Mouse (Mus musculus) CH12.LX (cell line): ENCODE results near the gene Atp5h. TPM values are rescaled to one million over a fixed set of nuclear protein-coding genes. Genes with fewer than 3 reads are reported as not detected.

Experiments
- DNase-seq: peaks from one replicate; pipeline ENCODE4 v3.0.0-alpha.2; 2013; ENCODE audit errors: extremely low read depth
- H3K27ac ChIP-seq: 2 replicates; pipeline ENCODE4 v1.5.1; 2012; ENCODE audit warnings: low read depth, mild to moderate bottlenecking, control low read depth, moderate library complexity; ENCODE audit not compliant: insufficient read depth
- H3K27me3 ChIP-seq: replicated peaks from 2 replicates; pipeline ENCODE3; 2012; ENCODE audit warnings: inconsistent platforms
- H3K36me3 ChIP-seq, 2 experiments: replicated peaks in 1 of 2; 2 replicates each; pipeline versions ENCODE3 to v1.6.1; 2012; ENCODE audit warnings: inconsistent platforms in 1 of 2, low read length in 1 of 2, mild to moderate bottlenecking in 1 of 2, mixed read lengths in 1 of 2, moderate library complexity in 1 of 2; ENCODE audit not compliant: control insufficient read depth in 1 of 2, insufficient read depth in 1 of 2
- H3K4me1 ChIP-seq, 2 experiments: 2 replicates each; pipeline ENCODE4 v1.6.1; 2012; ENCODE audit warnings: inconsistent platforms in 1 of 2, moderate library complexity in 1 of 2; ENCODE audit not compliant: insufficient read depth in 2 of 2, control insufficient read depth in 1 of 2
- H3K4me2 ChIP-seq: 2 replicates; pipeline ENCODE4 v1.6.1; 2012; ENCODE audit warnings: low read depth, mild to moderate bottlenecking, control low read depth; ENCODE audit not compliant: poor library complexity, insufficient read depth, severe bottlenecking
- H3K4me3 ChIP-seq, 3 experiments: fragments of 150-350 bp in 1 of 3; sonication (generic) in 1 of 3; replicated peaks in 1 of 3; 2 replicates each; pipeline versions ENCODE3 to v1.5.1; 2011 to 2012; ENCODE audit warnings: low read depth in 2 of 3, low read length in 2 of 3, mild to moderate bottlenecking in 2 of 3, moderate library complexity in 2 of 3, control low read depth in 1 of 3, improper control_type of control experiment in 1 of 3, inconsistent platforms in 1 of 3, mixed read lengths in 1 of 3; ENCODE audit not compliant: poor library complexity in 1 of 3
- H3K79me2 ChIP-seq: replicated peaks from 2 replicates; pipeline ENCODE4 v1.6.1; 2012; ENCODE audit warnings: mild to moderate bottlenecking, moderate library complexity; ENCODE audit not compliant: control insufficient read depth, poor library complexity, insufficient read depth, severe bottlenecking; ENCODE audit errors: extremely low read depth
- H3K9ac ChIP-seq: 2 replicates; pipeline ENCODE4 v1.6.1; 2012; ENCODE audit warnings: low read depth, mild to moderate bottlenecking, control low read depth, moderate library complexity; ENCODE audit not compliant: insufficient read depth
- H3K9me3 ChIP-seq: replicated peaks from 2 replicates; pipeline ENCODE3; 2012; ENCODE audit warnings: low read length, inconsistent platforms, mixed read lengths
- BHLHE40 ChIP-seq: IDR thresholded peaks from 2 replicates; pipeline ENCODE4 v1.6.1; 2011; ENCODE audit warnings: mild to moderate bottlenecking, low read depth, low read length, improper control_type of control experiment
- CHD1 ChIP-seq: IDR thresholded peaks from 2 replicates; pipeline ENCODE4 v1.6.1; 2012; ENCODE audit warnings: low read depth, low read length, improper control_type of control experiment, inconsistent platforms
- CHD2 ChIP-seq: IDR thresholded peaks from 2 replicates; pipeline ENCODE4 v1.6.1; 2011; ENCODE audit warnings: low read length, improper control_type of control experiment
- E2F4 ChIP-seq: IDR thresholded peaks from 2 replicates; pipeline ENCODE4 v1.6.1; 2011; ENCODE audit warnings: low read depth, low read length, improper control_type of control experiment; ENCODE audit not compliant: insufficient replicate concordance
- GABPA ChIP-seq: IDR thresholded peaks from 2 replicates; pipeline ENCODE4 v1.6.1; 2012; ENCODE audit warnings: low read depth, low read length, improper control_type of control experiment, inconsistent platforms; ENCODE audit not compliant: insufficient replicate concordance
- JUN ChIP-seq: IDR thresholded peaks from 2 replicates; pipeline ENCODE4 v1.6.1; 2011; ENCODE audit warnings: low read depth, mild to moderate bottlenecking, low read length, improper control_type of control experiment, moderate library complexity; ENCODE audit not compliant: insufficient read depth
- MAFK ChIP-seq: IDR thresholded peaks from 2 replicates; pipeline ENCODE4 v1.6.1; 2011; ENCODE audit warnings: low read length, improper control_type of control experiment; ENCODE audit not compliant: insufficient replicate concordance
- MAX ChIP-seq: IDR thresholded peaks from 2 replicates; pipeline ENCODE4 v1.6.1; 2011; ENCODE audit warnings: low read length, improper control_type of control experiment
- MAZ ChIP-seq: IDR thresholded peaks from 2 replicates; pipeline ENCODE4 v1.6.1; 2012; ENCODE audit warnings: low read depth, mild to moderate bottlenecking, inconsistent platforms, low read length, improper control_type of control experiment, moderate library complexity
- MYC ChIP-seq: IDR thresholded peaks from 2 replicates; pipeline ENCODE4 v1.6.1; 2011; ENCODE audit warnings: low read depth, mild to moderate bottlenecking, improper control_type of control experiment, low read length
- POLR2A ChIP-seq: IDR thresholded peaks from 2 replicates; pipeline ENCODE4 v1.6.1; 2011; ENCODE audit warnings: low read depth, mild to moderate bottlenecking, improper control_type of control experiment, low read length
- RCOR1 ChIP-seq: conservative IDR thresholded peaks from 2 replicates; pipeline ENCODE4 v1.6.1; 2012; ENCODE audit warnings: low read depth, mild to moderate bottlenecking, inconsistent platforms, low read length, improper control_type of control experiment
- TCF12 ChIP-seq: IDR thresholded peaks from 2 replicates; pipeline ENCODE4 v1.6.1; 2014; ENCODE audit warnings: low read depth, mild to moderate bottlenecking, inconsistent platforms, low read length, improper control_type of control experiment
- UBTF ChIP-seq: IDR thresholded peaks from 2 replicates; pipeline ENCODE4 v1.6.1; 2012; ENCODE audit warnings: low read depth, mild to moderate bottlenecking, inconsistent platforms, low read length, improper control_type of control experiment, moderate library complexity
- USF1 ChIP-seq: IDR thresholded peaks from 2 replicates; pipeline ENCODE4 v1.6.1; 2014; ENCODE audit warnings: low read depth, mild to moderate bottlenecking, inconsistent platforms, low read length, improper control_type of control experiment
- ZC3H11A ChIP-seq: IDR thresholded peaks from 2 replicates; pipeline ENCODE4 v1.6.1; 2012; ENCODE audit warnings: low read depth, mild to moderate bottlenecking, inconsistent platforms, low read length, improper control_type of control experiment
- ZNF384 ChIP-seq: IDR thresholded peaks from 2 replicates; pipeline ENCODE4 v1.6.1; 2012; ENCODE audit warnings: low read depth, low read length, improper control_type of control experiment, inconsistent platforms
- dilution Hi-C: fragments of 300-500 bp; cut with MboI; formaldehyde crosslinking; loops from 2 replicates; pipeline ENCODE4 v1.14.3; 2020; ENCODE audit warnings: low sequenced_read_pairs; ENCODE audit not compliant: extremely low pct_unique_long_range_greater_than_20kb, extremely low pct_ligation_motif_present
- in situ Hi-C: fragments of 300-500 bp; cut with MboI; formaldehyde crosslinking; loops from 3 replicates; pipeline ENCODE4 v1.14.3; 2019; ENCODE audit warnings: low sequenced_read_pairs, low pct_ligation_motif_present, low pct_unique_long_range_greater_than_20kb, mixed read lengths
- polyA plus RNA-seq: library from polyadenylated mRNA; unstranded; fragments of >175 nt; gene quantifications from 2 replicates; pipeline ENCODE4 v1.2.1, GENCODE M21; 2012; ENCODE audit warnings: low read depth; ENCODE audit not compliant: insufficient read length
- total RNA-seq, 2 experiments: library from RNA; depleted of rRNA; stranded (reverse); fragments of 300-350 nt in 1 of 2; fragments of >200 nt in 1 of 2; gene quantifications; 2 replicates each; pipeline ENCODE4 v1.2.3; 2012 to 2014

Gene Atp5h
- total and polyA plus RNA-seq, 3 experiments = 500 to 711 (median 671) TPM

- dilution Hi-C loops = no loop called here
- Histone ChIP-seq H3K9ac (no peak overlapping the region), H3K27ac (no peak overlapping the region)
- TF ChIP-seq GABPA (no peak), JUN (no peak), CHD1 (no peak), UBTF (no peak), POLR2A (no peak), ZNF384 (no peak), E2F4 (no peak)
- TF ChIP-seq, all 38 proteins: peak for 0
- H3K4me2 ChIP-seq = no peak overlapping the region
- in situ Hi-C loops = no loop called here
- H3K4me3 ChIP-seq = no peak overlapping the region
- DNase-seq = no peak
- peaks cover 12 to 14% of the 10 kb centered on the region in 2 experiments for H3K4me1 ChIP-seq
- no peaks in the 10 kb centered on the region for H3K9me3 ChIP-seq
- H3K36me3 ChIP-seq = no peaks in the 10 kb centered on the region
- peaks cover 96% of the 10 kb centered on the region for H3K27me3 ChIP-seq
- H3K79me2 ChIP-seq = no peaks in the 10 kb centered on the region
These were observed 49.4 kb downstream of the Atp5h start for GRCm38 (mm10) chr11:115370368-115370767.

GRCm38 (mm10) chr11:115367395-115367944 is 52.3 kb downstream of the Atp5h start, which contains the start of gene Hid1:
TSS of gene Hid1 (minus strand) at chr11:115367756.
- peak; percentile 49; the same call in 1 of the 2 replicates for TF ChIP-seq POLR2A
- peak; percentile 59; the same call in 1 of the 2 replicates for TF ChIP-seq BHLHE40
- TF ChIP-seq MAX = no peak
- TF ChIP-seq UBTF = no peak
- no peak for TF ChIP-seq MYC
- no peak for TF ChIP-seq ZNF384
- no peak for TF ChIP-seq MAZ
- TF ChIP-seq USF1 = no peak
- no peak for TF ChIP-seq CHD1
- no peak for TF ChIP-seq RCOR1
- TF ChIP-seq TCF12 = no peak; the same call in 1 of the 2 replicates
- TF ChIP-seq CHD2 = no peak
- TF ChIP-seq MAFK = no peak
- TF ChIP-seq ZC3H11A = no peak
- peak within 1 kb of the TSS; percentile 9 to 57 (median 24) for H3K4me3 ChIP-seq
- peaks cover 4 to 8% of the 10 kb centered on the region in 2 experiments for H3K4me1 ChIP-seq
- in situ Hi-C loops = no loop called here
- H3K9ac ChIP-seq = peak within 1 kb of the TSS; percentile 25
- peak; percentile 49 for DNase-seq
- no peaks in the 10 kb centered on the region for H3K79me2 ChIP-seq
- no peaks in the 10 kb centered on the region for H3K36me3 ChIP-seq
- peaks cover 98% of the 10 kb centered on the region for H3K27me3 ChIP-seq
- peak within 1 kb of the TSS; percentile 96 for H3K4me2 ChIP-seq
- no peak within 1 kb of the TSS for H3K27ac ChIP-seq
- dilution Hi-C loops = no loop called here
- H3K9me3 ChIP-seq = no peaks in the 10 kb centered on the region
